Mouse (Mus musculus) heart, embryonic 15.5 days (tissue): ENCODE measurements around the gene Degs2. TPM values are rescaled to one million over a fixed set of nuclear protein-coding genes. Genes with fewer than 3 reads are reported as not detected.

ENCODE experiments used
- ATAC-seq: fragments of 200-750 bp; cut with Nextera tagmentation; replicated peaks from 2 replicates; pipeline ENCODE4 v1.8.0; 2017; ENCODE audit warnings: low read depth, moderate TSS enrichment; ENCODE audit not compliant: insufficient number of reproducible peaks, insufficient read depth, low FRiP score
- H3K27ac ChIP-seq: fragments of 300-500 bp; sonication (generic); 2 replicates; pipeline ENCODE4 v1.5.1; 2015; ENCODE audit warnings: mild to moderate bottlenecking, inconsistent platforms
- H3K27me3 ChIP-seq: fragments of 300-500 bp; sonication (generic); 2 replicates; pipeline ENCODE4 v1.6.1; 2015; ENCODE audit warnings: inconsistent platforms
- H3K36me3 ChIP-seq: fragments of 300-500 bp; sonication (generic); 2 replicates; pipeline ENCODE4 v1.6.1; 2015; ENCODE audit warnings: mild to moderate bottlenecking, inconsistent platforms
- H3K4me1 ChIP-seq: fragments of 300-500 bp; sonication (generic); replicated peaks from 2 replicates; pipeline ENCODE4 v1.6.1; 2015; ENCODE audit warnings: inconsistent platforms
- H3K4me2 ChIP-seq: fragments of 300-500 bp; sonication (generic); 2 replicates; pipeline ENCODE4 v1.6.1; 2015; ENCODE audit warnings: inconsistent platforms, mild to moderate bottlenecking, moderate library complexity
- H3K4me3 ChIP-seq: fragments of 300-500 bp; sonication (generic); 2 replicates; pipeline ENCODE4 v1.5.1; 2015; ENCODE audit warnings: mild to moderate bottlenecking, inconsistent platforms
- H3K9ac ChIP-seq: fragments of 300-500 bp; sonication (generic); 2 replicates; pipeline ENCODE4 v1.6.1; 2015; ENCODE audit warnings: mild to moderate bottlenecking, inconsistent platforms
- H3K9me3 ChIP-seq: fragments of 300-500 bp; sonication (generic); replicated peaks from 2 replicates; pipeline ENCODE4 v1.6.1; 2016; ENCODE audit warnings: inconsistent platforms
- WGBS: fragments of 180-500 bp; shearing (Covaris S2); methylation state at CpG from one replicate; pipeline ENCODE4 v1.1.7; 2015; ENCODE audit warnings: mixed read lengths; 5-methylcytosine and 5-hydroxymethylcytosine counted together
- polyA plus RNA-seq: library from polyadenylated mRNA; unstranded; fragments of >200 nt; fragmentation: Nextera tagmentation; extraction: Ambion mirVana; gene quantifications from 2 replicates; pipeline ENCODE4 v1.2.1, GENCODE M21; 2015

The Degs2 gene
- polyA plus RNA-seq, 1 experiment from 2014 or later: 0.54 TPM

GRCm38 (mm10) chr12:108675614-108676401, 26.3 kb downstream of the Degs2 start:
- H3K36me3 ChIP-seq: peaks cover 33% of the 10 kb centered on the region
- H3K4me2 ChIP-seq: no peak overlapping the region
- no peaks in the 10 kb centered on the region for H3K9me3 ChIP-seq
- ATAC-seq: no peak
- no peak overlapping the region for H3K9ac ChIP-seq
- peaks cover 9% of the 10 kb centered on the region for H3K4me1 ChIP-seq
- H3K4me3 ChIP-seq: no peak overlapping the region
- 71% methylated on average over 8 of the region's 8 CpGs for WGBS
- H3K27ac ChIP-seq: no peak overlapping the region
- H3K27me3 ChIP-seq: no peaks in the 10 kb centered on the region

GRCm38 (mm10) chr12:108674916-108675315, 27.2 kb downstream of the Degs2 start:
- no peak for ATAC-seq
- Histone ChIP-seq H3K4me2 (no peak overlapping the region), H3K27me3 (no peaks in the 10 kb centered on the region), H3K27ac (no peak overlapping the region), H3K9me3 (no peaks in the 10 kb centered on the region), H3K4me1 (peaks cover 9% of the 10 kb centered on the region), H3K9ac (no peak overlapping the region), H3K36me3 (peaks cover 25% of the 10 kb centered on the region), H3K4me3 (no peak overlapping the region)
- 85% methylated on average over 2 of the region's 2 CpGs for WGBS

GRCm38 (mm10) chr12:108674502-108674901, 27.6 kb downstream of the Degs2 start:
- peaks cover 21% of the 10 kb centered on the region for H3K36me3 ChIP-seq
- H3K4me2 ChIP-seq: no peak overlapping the region
- H3K4me1 ChIP-seq: peaks cover 9% of the 10 kb centered on the region
- H3K27ac ChIP-seq: peak overlapping the region; percentile 20; the same call in 1 of the 2 replicates
- ATAC-seq: peak; percentile 58
- WGBS: 40% methylated on average over 4 of the region's 4 CpGs
- H3K4me3 ChIP-seq: no peak overlapping the region
- no peaks in the 10 kb centered on the region for H3K27me3 ChIP-seq
- no peak overlapping the region for H3K9ac ChIP-seq
- H3K9me3 ChIP-seq: no peaks in the 10 kb centered on the region

GRCm38 (mm10) chr12:108673546-108673945, 28.6 kb downstream of the Degs2 start:
- Histone ChIP-seq H3K9ac (no peak overlapping the region), H3K4me3 (no peak overlapping the region), H3K9me3 (no peaks in the 10 kb centered on the region), H3K27me3 (no peaks in the 10 kb centered on the region), H3K4me2 (no peak overlapping the region), H3K4me1 (peaks cover 17% of the 10 kb centered on the region), H3K36me3 (peaks cover 18% of the 10 kb centered on the region), H3K27ac (no peak overlapping the region)
- 90% methylated on average over 3 of the region's 3 CpGs for WGBS
- ATAC-seq: no peak

GRCm38 (mm10) chr12:108672908-108673307, 29.2 kb downstream of the Degs2 start:
- 78% methylated on average over 4 of the region's 4 CpGs for WGBS
- ATAC-seq: no peak

GRCm38 (mm10) chr12:108671541-108671940, 30.6 kb downstream of the Degs2 start:
- no peak overlapping the region for H3K4me3 ChIP-seq
- WGBS: 68% methylated on average over 2 of the region's 2 CpGs
- peaks cover 23% of the 10 kb centered on the region for H3K4me1 ChIP-seq
- ATAC-seq: no peak
- H3K9me3 ChIP-seq: no peaks in the 10 kb centered on the region
- H3K27me3 ChIP-seq: no peaks in the 10 kb centered on the region
- H3K36me3 ChIP-seq: peaks cover 8% of the 10 kb centered on the region
- no peak overlapping the region for H3K27ac ChIP-seq
- H3K4me2 ChIP-seq: no peak overlapping the region
- H3K9ac ChIP-seq: no peak overlapping the region

More at GRCm38 (mm10) chr12:108672908-108673307, 29.2 kb downstream of the Degs2 start:
- H3K4me1 ChIP-seq: peaks cover 22% of the 10 kb centered on the region
- no peak overlapping the region for H3K4me3 ChIP-seq
- H3K4me2 ChIP-seq: no peak overlapping the region
- H3K9ac ChIP-seq: no peak overlapping the region
- peaks cover 18% of the 10 kb centered on the region for H3K36me3 ChIP-seq
- no peaks in the 10 kb centered on the region for H3K9me3 ChIP-seq
- H3K27me3 ChIP-seq: no peaks in the 10 kb centered on the region
- no peak overlapping the region for H3K27ac ChIP-seq

GRCm38 (mm10) chr12:108668606-108669235, 33.4 kb downstream of the Degs2 start:
- Histone ChIP-seq H3K27ac (peak overlapping the region; percentile 65), H3K9me3 (no peaks in the 10 kb centered on the region), H3K27me3 (no peaks in the 10 kb centered on the region), H3K4me1 (peaks cover 14% of the 10 kb centered on the region), H3K36me3 (peaks cover 6% of the 10 kb centered on the region), H3K9ac (no peak overlapping the region), H3K4me2 (no peak overlapping the region), H3K4me3 (no peak overlapping the region)
- ATAC-seq: no peak; the same call in 1 of the 2 replicates
- 53% methylated on average over 8 of the region's 8 CpGs for WGBS

GRCm38 (mm10) chr12:108657350-108657749, 44.8 kb downstream of the Degs2 start:
- Histone ChIP-seq H3K36me3 (peaks cover 18% of the 10 kb centered on the region), H3K4me3 (no peak overlapping the region), H3K27ac (peak overlapping the region; percentile 18; the same call in 1 of the 2 replicates), H3K4me2 (no peak overlapping the region), H3K27me3 (no peaks in the 10 kb centered on the region), H3K9ac (no peak overlapping the region), H3K4me1 (peaks cover 20% of the 10 kb centered on the region), H3K9me3 (no peaks in the 10 kb centered on the region)
- 88% methylated on average over 1 of the region's 1 CpGs for WGBS
- ATAC-seq: 0 out of 2 replicates have a peak, but pooled peaks have one; percentile 42

- Histone ChIP-seq H3K9me3 (no peaks in the 10 kb centered on the region), H3K4me3 (no peak overlapping the region), H3K27me3 (no peaks in the 10 kb centered on the region), H3K4me1 (peaks cover 32% of the 10 kb centered on the region), H3K9ac (no peak overlapping the region), H3K27ac (0 out of 2 replicates have a peak overlapping the region, but pooled peaks have one; percentile 9), H3K4me2 (no peak overlapping the region), H3K36me3 (peaks cover 39% of the 10 kb centered on the region)
- WGBS: 76% methylated on average over 11 of the region's 11 CpGs
- no peak for ATAC-seq
These were observed 48.5 kb downstream of the Degs2 start for GRCm38 (mm10) chr12:108653358-108654335.

GRCm38 (mm10) chr12:108651053-108651660, 51.0 kb downstream of the Degs2 start:
- no peaks in the 10 kb centered on the region for H3K27me3 ChIP-seq
- H3K27ac ChIP-seq: peak overlapping the region; percentile 28; the same call in 1 of the 2 replicates
- peaks cover 44% of the 10 kb centered on the region for H3K36me3 ChIP-seq

More at GRCm38 (mm10) chr12:108651053-108651660, 51.0 kb downstream of the Degs2 start:
- WGBS: 55% methylated on average over 7 of the region's 7 CpGs
- no peaks in the 10 kb centered on the region for H3K9me3 ChIP-seq
- H3K9ac ChIP-seq: no peak overlapping the region
- peaks cover 16% of the 10 kb centered on the region for H3K4me1 ChIP-seq
- peak; percentile 47; the same call in 1 of the 2 replicates for ATAC-seq
- no peak overlapping the region for H3K4me3 ChIP-seq
- H3K4me2 ChIP-seq: no peak overlapping the region
